Mouse (Mus musculus): ENCODE results near the gene Sez6l. TPM values are rescaled to one million over a fixed set of nuclear protein-coding genes. Genes with fewer than 3 reads are reported as not detected.

The Sez6l gene
- polyA plus RNA-seq, 1 experiment, result not detected

GRCm38 (mm10) chr5:112521703-112522527 is 55.1 kb downstream of the Sez6l start:
- H3K9me3 ChIP-seq (ENCODE audit: control insufficient read depth, low read length), result peaks cover 7% of the 10 kb centered on the region
- TF ChIP-seq TAL1 (IDR thresholded peaks at IDR 0.05; ENCODE audit: low read length) (no peak), GATA1 (IDR thresholded peaks at IDR 0.05; ENCODE audit: low read length) (no peak)
- H3K36me3 ChIP-seq (ENCODE audit: control insufficient read depth), result no peaks in the 10 kb centered on the region
- no peak overlapping the region for H3K4me3 ChIP-seq (replicated peaks)
- H3K4me1 ChIP-seq (ENCODE audit: control insufficient read depth), result peaks cover 9% of the 10 kb centered on the region
- peaks cover 8% of the 10 kb centered on the region for H3K27me3 ChIP-seq (ENCODE audit: control insufficient read depth)

- Histone ChIP-seq H3K27me3 (ENCODE audit: control insufficient read depth) (peaks cover 8% of the 10 kb centered on the region), H3K9me3 (ENCODE audit: control insufficient read depth, low read length) (peaks cover 7% of the 10 kb centered on the region), H3K4me3 (replicated peaks) (no peak overlapping the region), H3K36me3 (ENCODE audit: control insufficient read depth) (no peaks in the 10 kb centered on the region), H3K4me1 (ENCODE audit: control insufficient read depth) (peaks cover 9% of the 10 kb centered on the region)
- no peak for TF ChIP-seq TAL1 (IDR thresholded peaks at IDR 0.05; ENCODE audit: low read length)
- TF ChIP-seq GATA1 (IDR thresholded peaks at IDR 0.05; ENCODE audit: low read length), result no peak
Measured at GRCm38 (mm10) chr5:112520826-112521702, 55.9 kb downstream of the Sez6l start.

- Histone ChIP-seq H3K4me3 (replicated peaks) (no peak overlapping the region), H3K9me3 (ENCODE audit: control insufficient read depth, low read length) (peaks cover 4% of the 10 kb centered on the region), H3K4me1 (ENCODE audit: control insufficient read depth) (peaks cover 6% of the 10 kb centered on the region), H3K27me3 (ENCODE audit: control insufficient read depth) (peaks cover 8% of the 10 kb centered on the region), H3K36me3 (ENCODE audit: control insufficient read depth) (no peaks in the 10 kb centered on the region)
- TF ChIP-seq TAL1 (IDR thresholded peaks at IDR 0.05; ENCODE audit: low read length) (no peak), GATA1 (IDR thresholded peaks at IDR 0.05; ENCODE audit: low read length) (no peak)
Measured at GRCm38 (mm10) chr5:112518773-112519172, 58.2 kb downstream of the Sez6l start.

- TF ChIP-seq TAL1 (IDR thresholded peaks at IDR 0.05; ENCODE audit: low read length) (no peak), GATA1 (IDR thresholded peaks at IDR 0.05; ENCODE audit: low read length) (no peak)
- Histone ChIP-seq H3K27me3 (ENCODE audit: control insufficient read depth) (peaks cover 8% of the 10 kb centered on the region), H3K4me3 (replicated peaks) (no peak overlapping the region), H3K4me1 (ENCODE audit: control insufficient read depth) (no peaks in the 10 kb centered on the region), H3K9me3 (ENCODE audit: control insufficient read depth, low read length) (no peaks in the 10 kb centered on the region; the same call in 1 of the 2 replicates), H3K36me3 (ENCODE audit: control insufficient read depth) (no peaks in the 10 kb centered on the region)
Measured at GRCm38 (mm10) chr5:112517454-112517853, 59.5 kb downstream of the Sez6l start.

- Histone ChIP-seq H3K36me3 (ENCODE audit: control insufficient read depth) (no peaks in the 10 kb centered on the region), H3K4me1 (ENCODE audit: control insufficient read depth) (no peaks in the 10 kb centered on the region), H3K27me3 (ENCODE audit: control insufficient read depth) (peaks cover 3% of the 10 kb centered on the region; the same call in 1 of the 2 replicates), H3K4me3 (replicated peaks) (no peak overlapping the region), H3K9me3 (ENCODE audit: control insufficient read depth, low read length) (no peaks in the 10 kb centered on the region; the same call in 1 of the 2 replicates)
- TF ChIP-seq GATA1 (IDR thresholded peaks at IDR 0.05; ENCODE audit: low read length) (no peak), TAL1 (IDR thresholded peaks at IDR 0.05; ENCODE audit: low read length) (no peak)
Measured at GRCm38 (mm10) chr5:112516527-112516926, 60.5 kb downstream of the Sez6l start.

GRCm38 (mm10) chr5:112510351-112510750 is 66.6 kb downstream of the Sez6l start:
- Histone ChIP-seq H3K36me3 (ENCODE audit: control insufficient read depth) (no peaks in the 10 kb centered on the region), H3K4me1 (ENCODE audit: control insufficient read depth) (no peaks in the 10 kb centered on the region), H3K27me3 (ENCODE audit: control insufficient read depth) (no peaks in the 10 kb centered on the region), H3K9me3 (ENCODE audit: control insufficient read depth, low read length) (peaks cover 12% of the 10 kb centered on the region), H3K4me3 (replicated peaks) (no peak overlapping the region)
- TF ChIP-seq GATA1 (IDR thresholded peaks at IDR 0.05; ENCODE audit: low read length) (no peak), TAL1 (IDR thresholded peaks at IDR 0.05; ENCODE audit: low read length) (no peak)

GRCm38 (mm10) chr5:112509916-112510315 is 67.1 kb downstream of the Sez6l start:
- Histone ChIP-seq H3K4me1 (ENCODE audit: control insufficient read depth) (no peaks in the 10 kb centered on the region), H3K4me3 (replicated peaks) (no peak overlapping the region), H3K9me3 (ENCODE audit: control insufficient read depth, low read length) (peaks cover 12% of the 10 kb centered on the region), H3K36me3 (ENCODE audit: control insufficient read depth) (no peaks in the 10 kb centered on the region), H3K27me3 (ENCODE audit: control insufficient read depth) (no peaks in the 10 kb centered on the region)
- TF ChIP-seq GATA1 (IDR thresholded peaks at IDR 0.05; ENCODE audit: low read length) (no peak), TAL1 (IDR thresholded peaks at IDR 0.05; ENCODE audit: low read length) (no peak)

GRCm38 (mm10) chr5:112505595-112505994 is 71.4 kb downstream of the Sez6l start:
- Histone ChIP-seq H3K4me1 (ENCODE audit: control insufficient read depth) (no peaks in the 10 kb centered on the region), H3K36me3 (ENCODE audit: control insufficient read depth) (no peaks in the 10 kb centered on the region)

GRCm38 (mm10) chr5:112501384-112501783 is 75.6 kb downstream of the Sez6l start:
- TF ChIP-seq GATA1 (IDR thresholded peaks at IDR 0.05; ENCODE audit: low read length) (no peak), TAL1 (IDR thresholded peaks at IDR 0.05; ENCODE audit: low read length) (no peak)
- Histone ChIP-seq H3K27me3 (ENCODE audit: control insufficient read depth) (no peaks in the 10 kb centered on the region), H3K36me3 (ENCODE audit: control insufficient read depth) (no peaks in the 10 kb centered on the region), H3K4me1 (ENCODE audit: control insufficient read depth) (peaks cover 18% of the 10 kb centered on the region), H3K9me3 (ENCODE audit: control insufficient read depth, low read length) (peaks cover 9% of the 10 kb centered on the region), H3K4me3 (replicated peaks) (no peak overlapping the region)

More at GRCm38 (mm10) chr5:112505595-112505994, 71.4 kb downstream of the Sez6l start:
- TF ChIP-seq TAL1 (IDR thresholded peaks at IDR 0.05; ENCODE audit: low read length) (no peak), GATA1 (IDR thresholded peaks at IDR 0.05; ENCODE audit: low read length) (no peak)
- peaks cover 12% of the 10 kb centered on the region for H3K9me3 ChIP-seq (ENCODE audit: control insufficient read depth, low read length)
- no peaks in the 10 kb centered on the region for H3K27me3 ChIP-seq (ENCODE audit: control insufficient read depth)
- no peak overlapping the region for H3K4me3 ChIP-seq (replicated peaks)
